Mouse (Mus musculus): ENCODE data around the gene Arpc5l. TPM values are rescaled to one million over a fixed set of nuclear protein-coding genes. Genes with fewer than 3 reads are reported as not detected.

Arpc5l gene
- polyA plus RNA-seq, 1 experiment from 2014 or later, result 139 TPM

- no peaks in the 10 kb centered on the region for H3K36me3 ChIP-seq (ENCODE audit: control insufficient read depth, insufficient read depth, low read length)
- no peak for ATAC-seq (ENCODE audit: low FRiP score, low TSS enrichment)
- no peak overlapping the region for H3K9ac ChIP-seq (ENCODE audit: low read depth, low read length)
- H3K9me3 ChIP-seq (ENCODE audit: control insufficient read depth, low read length), result no peaks in the 10 kb centered on the region
- no peak overlapping the region for H3K4me3 ChIP-seq (ENCODE audit: low read length)
- H3K27me3 ChIP-seq (ENCODE audit: control insufficient read depth, insufficient read depth, low read length), result no peaks in the 10 kb centered on the region
- WGBS, result 74% methylated on average over 3 of the region's 3 CpGs
- H3K27ac ChIP-seq (ENCODE audit: low read depth, low read length), result no peak overlapping the region
- no peak overlapping the region for H3K4me2 ChIP-seq (replicated peaks; ENCODE audit: low read depth, low read length)
- no peaks in the 10 kb centered on the region for H3K4me1 ChIP-seq (ENCODE audit: control insufficient read depth, insufficient read depth, low read length)
Measured at GRCm38 (mm10) chr2:38975181-38975580, 30.0 kb upstream of the Arpc5l start.

- H3K9me3 ChIP-seq (ENCODE audit: control insufficient read depth, low read length), result no peaks in the 10 kb centered on the region
- H3K4me1 ChIP-seq (ENCODE audit: control insufficient read depth, insufficient read depth, low read length), result no peaks in the 10 kb centered on the region
- WGBS, result 84% methylated on average over 21 of the region's 21 CpGs
- H3K27ac ChIP-seq (ENCODE audit: low read depth, low read length), result no peak overlapping the region
- H3K4me3 ChIP-seq (ENCODE audit: low read length), result no peak overlapping the region
- no peaks in the 10 kb centered on the region for H3K36me3 ChIP-seq (ENCODE audit: control insufficient read depth, insufficient read depth, low read length)
- ATAC-seq (ENCODE audit: low FRiP score, low TSS enrichment), result no peak
- H3K27me3 ChIP-seq (ENCODE audit: control insufficient read depth, insufficient read depth, low read length), result no peaks in the 10 kb centered on the region
- H3K4me2 ChIP-seq (replicated peaks; ENCODE audit: low read depth, low read length), result no peak overlapping the region
- H3K9ac ChIP-seq (ENCODE audit: low read depth, low read length), result no peak overlapping the region
Measured at GRCm38 (mm10) chr2:38975941-38976805, 29.0 kb upstream of the Arpc5l start.

GRCm38 (mm10) chr2:38977837-38978236, 27.3 kb upstream of the Arpc5l start:
- no peaks in the 10 kb centered on the region for H3K27me3 ChIP-seq (ENCODE audit: control insufficient read depth, insufficient read depth, low read length)
- no peaks in the 10 kb centered on the region for H3K4me1 ChIP-seq (ENCODE audit: control insufficient read depth, insufficient read depth, low read length)
- no peak overlapping the region for H3K27ac ChIP-seq (ENCODE audit: low read depth, low read length)
- ATAC-seq (ENCODE audit: low FRiP score, low TSS enrichment), result no peak
- H3K36me3 ChIP-seq (ENCODE audit: control insufficient read depth, insufficient read depth, low read length), result no peaks in the 10 kb centered on the region
- 78% methylated on average over 4 of the region's 4 CpGs for WGBS
- no peaks in the 10 kb centered on the region for H3K9me3 ChIP-seq (ENCODE audit: control insufficient read depth, low read length)
- no peak overlapping the region for H3K9ac ChIP-seq (ENCODE audit: low read depth, low read length)
- no peak overlapping the region for H3K4me3 ChIP-seq (ENCODE audit: low read length)
- H3K4me2 ChIP-seq (replicated peaks; ENCODE audit: low read depth, low read length), result no peak overlapping the region

- WGBS, result 98% methylated on average over 2 of the region's 2 CpGs
- Histone ChIP-seq H3K27me3 (ENCODE audit: control insufficient read depth, insufficient read depth, low read length) (no peaks in the 10 kb centered on the region), H3K4me2 (replicated peaks; ENCODE audit: low read depth, low read length) (no peak overlapping the region), H3K27ac (ENCODE audit: low read depth, low read length) (no peak overlapping the region), H3K4me3 (ENCODE audit: low read length) (no peak overlapping the region), H3K9ac (ENCODE audit: low read depth, low read length) (no peak overlapping the region), H3K36me3 (ENCODE audit: control insufficient read depth, insufficient read depth, low read length) (no peaks in the 10 kb centered on the region), H3K9me3 (ENCODE audit: control insufficient read depth, low read length) (no peaks in the 10 kb centered on the region; the same call in 1 of the 2 replicates), H3K4me1 (ENCODE audit: control insufficient read depth, insufficient read depth, low read length) (no peaks in the 10 kb centered on the region)
- ATAC-seq (ENCODE audit: low FRiP score, low TSS enrichment), result no peak
Measured at GRCm38 (mm10) chr2:38983456-38983855, 21.7 kb upstream of the Arpc5l start.

- ATAC-seq (ENCODE audit: low FRiP score, low TSS enrichment), result no peak
- no peaks in the 10 kb centered on the region; the same call in 1 of the 2 replicates for H3K9me3 ChIP-seq (ENCODE audit: control insufficient read depth, low read length)
- WGBS, result 82% methylated on average over 3 of the region's 3 CpGs
- H3K27me3 ChIP-seq (ENCODE audit: control insufficient read depth, insufficient read depth, low read length), result no peaks in the 10 kb centered on the region
- H3K27ac ChIP-seq (ENCODE audit: low read depth, low read length), result no peak overlapping the region
- no peaks in the 10 kb centered on the region for H3K4me1 ChIP-seq (ENCODE audit: control insufficient read depth, insufficient read depth, low read length)
- H3K9ac ChIP-seq (ENCODE audit: low read depth, low read length), result no peak overlapping the region
- no peaks in the 10 kb centered on the region for H3K36me3 ChIP-seq (ENCODE audit: control insufficient read depth, insufficient read depth, low read length)
- H3K4me3 ChIP-seq (ENCODE audit: low read length), result no peak overlapping the region
- H3K4me2 ChIP-seq (replicated peaks; ENCODE audit: low read depth, low read length), result no peak overlapping the region
Measured at GRCm38 (mm10) chr2:38986580-38986979, 18.6 kb upstream of the Arpc5l start.

GRCm38 (mm10) chr2:38987371-38987770, 17.8 kb upstream of the Arpc5l start:
- Histone ChIP-seq H3K9ac (ENCODE audit: low read depth, low read length) (no peak overlapping the region), H3K27ac (ENCODE audit: low read depth, low read length) (no peak overlapping the region), H3K27me3 (ENCODE audit: control insufficient read depth, insufficient read depth, low read length) (no peaks in the 10 kb centered on the region), H3K9me3 (ENCODE audit: control insufficient read depth, low read length) (no peaks in the 10 kb centered on the region; the same call in 1 of the 2 replicates), H3K4me1 (ENCODE audit: control insufficient read depth, insufficient read depth, low read length) (no peaks in the 10 kb centered on the region), H3K4me3 (ENCODE audit: low read length) (no peak overlapping the region), H3K36me3 (ENCODE audit: control insufficient read depth, insufficient read depth, low read length) (no peaks in the 10 kb centered on the region), H3K4me2 (replicated peaks; ENCODE audit: low read depth, low read length) (no peak overlapping the region)
- 47% methylated on average over 1 of the region's 1 CpGs for WGBS
- no peak for ATAC-seq (ENCODE audit: low FRiP score, low TSS enrichment)

GRCm38 (mm10) chr2:38987803-38988510, 17.2 kb upstream of the Arpc5l start:
- Histone ChIP-seq H3K9me3 (ENCODE audit: control insufficient read depth, low read length) (no peaks in the 10 kb centered on the region; the same call in 1 of the 2 replicates), H3K36me3 (ENCODE audit: control insufficient read depth, insufficient read depth, low read length) (no peaks in the 10 kb centered on the region), H3K9ac (ENCODE audit: low read depth, low read length) (no peak overlapping the region), H3K4me1 (ENCODE audit: control insufficient read depth, insufficient read depth, low read length) (no peaks in the 10 kb centered on the region), H3K4me2 (replicated peaks; ENCODE audit: low read depth, low read length) (no peak overlapping the region), H3K27me3 (ENCODE audit: control insufficient read depth, insufficient read depth, low read length) (no peaks in the 10 kb centered on the region), H3K4me3 (ENCODE audit: low read length) (no peak overlapping the region), H3K27ac (ENCODE audit: low read depth, low read length) (no peak overlapping the region)
- ATAC-seq (ENCODE audit: low FRiP score, low TSS enrichment), result no peak
- WGBS, result 67% methylated on average over 6 of the region's 6 CpGs

GRCm38 (mm10) chr2:38988929-38989328, 16.2 kb upstream of the Arpc5l start:
- no peak for ATAC-seq (ENCODE audit: low FRiP score, low TSS enrichment)
- Histone ChIP-seq H3K9ac (ENCODE audit: low read depth, low read length) (no peak overlapping the region), H3K4me2 (replicated peaks; ENCODE audit: low read depth, low read length) (no peak overlapping the region), H3K9me3 (ENCODE audit: control insufficient read depth, low read length) (no peaks in the 10 kb centered on the region), H3K4me1 (ENCODE audit: control insufficient read depth, insufficient read depth, low read length) (no peaks in the 10 kb centered on the region), H3K27me3 (ENCODE audit: control insufficient read depth, insufficient read depth, low read length) (no peaks in the 10 kb centered on the region), H3K36me3 (ENCODE audit: control insufficient read depth, insufficient read depth, low read length) (no peaks in the 10 kb centered on the region), H3K4me3 (ENCODE audit: low read length) (no peak overlapping the region), H3K27ac (ENCODE audit: low read depth, low read length) (no peak overlapping the region)
- WGBS, result 91% methylated on average over 2 of the region's 2 CpGs

- no peaks in the 10 kb centered on the region for H3K36me3 ChIP-seq (ENCODE audit: control insufficient read depth, insufficient read depth, low read length)
- H3K27ac ChIP-seq (ENCODE audit: low read depth, low read length), result no peak overlapping the region
- H3K4me2 ChIP-seq (replicated peaks; ENCODE audit: low read depth, low read length), result no peak overlapping the region
- ATAC-seq (ENCODE audit: low FRiP score, low TSS enrichment), result no peak
- H3K27me3 ChIP-seq (ENCODE audit: control insufficient read depth, insufficient read depth, low read length), result no peaks in the 10 kb centered on the region
- H3K4me3 ChIP-seq (ENCODE audit: low read length), result no peak overlapping the region
- H3K4me1 ChIP-seq (ENCODE audit: control insufficient read depth, insufficient read depth, low read length), result no peaks in the 10 kb centered on the region
- WGBS, result 64% methylated on average over 4 of the region's 4 CpGs
- H3K9ac ChIP-seq (ENCODE audit: low read depth, low read length), result no peak overlapping the region
- H3K9me3 ChIP-seq (ENCODE audit: control insufficient read depth, low read length), result no peaks in the 10 kb centered on the region
Measured at GRCm38 (mm10) chr2:38992004-38992403, 13.1 kb upstream of the Arpc5l start.

All from kidney, embryonic 14.5 days (tissue).